Mouse (Mus musculus) kidney, embryonic 14.5 days (tissue): ENCODE results near the gene Skp2. TPM values are rescaled to one million over a fixed set of nuclear protein-coding genes. Genes with fewer than 3 reads are reported as not detected.
"Not testable (repeated sequence)": the region's sequence is repeated elsewhere in the genome, so short reads cannot be mapped to it uniquely, and the experiment has no call there.

Source experiments
- ATAC-seq: fragments of 200-750 bp; cut with Nextera tagmentation; 2 replicates; pipeline ENCODE4 v1.8.0; 2017; ENCODE audit warnings: moderate number of reproducible peaks, mild to moderate bottlenecking, moderate TSS enrichment, moderate library complexity; ENCODE audit not compliant: low FRiP score, low TSS enrichment
- H3K27ac ChIP-seq: fragments of 300-500 bp; sonication (generic); 2 replicates; pipeline ENCODE4 v1.5.1; 2014; ENCODE audit warnings: low read depth, mild to moderate bottlenecking, low read length, moderate library complexity, mixed read lengths
- H3K27me3 ChIP-seq: fragments of 300-500 bp; sonication (generic); 2 replicates; pipeline ENCODE4 v1.6.1; 2014; ENCODE audit warnings: mild to moderate bottlenecking, low read length; ENCODE audit not compliant: control insufficient read depth, insufficient read depth
- H3K36me3 ChIP-seq: fragments of 300-500 bp; sonication (generic); 2 replicates; pipeline ENCODE4 v1.6.1; 2014; ENCODE audit warnings: low read length, mixed read lengths; ENCODE audit not compliant: control insufficient read depth, insufficient read depth
- H3K4me1 ChIP-seq: fragments of 300-500 bp; sonication (generic); 2 replicates; pipeline ENCODE4 v1.6.1; 2014; ENCODE audit warnings: low read length, mixed read lengths; ENCODE audit not compliant: control insufficient read depth, insufficient read depth
- H3K4me2 ChIP-seq: fragments of 300-500 bp; sonication (generic); replicated peaks from 2 replicates; pipeline ENCODE4 v1.6.1; 2014; ENCODE audit warnings: low read depth, mild to moderate bottlenecking, low read length
- H3K4me3 ChIP-seq: fragments of 300-500 bp; sonication (generic); 2 replicates; pipeline ENCODE4 v1.5.1; 2014; ENCODE audit warnings: mild to moderate bottlenecking, low read length
- H3K9ac ChIP-seq: fragments of 300-500 bp; sonication (generic); 2 replicates; pipeline ENCODE4 v1.6.1; 2014; ENCODE audit warnings: low read depth, mild to moderate bottlenecking, low read length, moderate library complexity
- H3K9me3 ChIP-seq: fragments of 300-500 bp; sonication (generic); 2 replicates; pipeline ENCODE4 v1.6.1; 2016; ENCODE audit warnings: low read length; ENCODE audit not compliant: control insufficient read depth
- WGBS: fragments of 180-500 bp; shearing (Covaris S2); extraction: QIAGEN DNeasy Blood & Tissue Kit; methylation state at CpG from one replicate; pipeline ENCODE4 v1.1.7; 2014; 5-methylcytosine and 5-hydroxymethylcytosine counted together
- polyA plus RNA-seq: library from polyadenylated mRNA; unstranded; fragments of >200 nt; fragmentation: Nextera tagmentation; extraction: Ambion mirVana; gene quantifications from 2 replicates; pipeline ENCODE4 v1.2.1, GENCODE M21; 2014

The Skp2 gene
- polyA plus RNA-seq: 73.2 and 104 TPM in 2 replicates

- Histone ChIP-seq H3K36me3 (peaks cover 26% of the 10 kb centered on the region), H3K4me1 (no peaks in the 10 kb centered on the region)
Measured at GRCm38 (mm10) chr15:9155325-9155724, at the start of gene Skp2. Gene Skp2 (minus strand): TSS chr15:9155425.

GRCm38 (mm10) chr15:9198421-9198820 is 43.2 kb upstream of the Skp2 start:
- WGBS: 56% methylated on average over 6 of the region's 6 CpGs
- no peak for ATAC-seq
- no peaks in the 10 kb centered on the region for H3K27me3 ChIP-seq
- H3K4me1 ChIP-seq: no peaks in the 10 kb centered on the region
- H3K9me3 ChIP-seq: no peaks in the 10 kb centered on the region
- no peak overlapping the region for H3K4me3 ChIP-seq
- peaks cover 16% of the 10 kb centered on the region; the same call in 1 of the 2 replicates for H3K36me3 ChIP-seq
- H3K9ac ChIP-seq: no peak overlapping the region
- no peak overlapping the region for H3K4me2 ChIP-seq
- H3K27ac ChIP-seq: no peak overlapping the region

More at GRCm38 (mm10) chr15:9155325-9155724, at the start of gene Skp2:
- Histone ChIP-seq H3K4me3 (no peak within 1 kb of the TSS), H3K9ac (no peak within 1 kb of the TSS), H3K27ac (no peak within 1 kb of the TSS), H3K9me3 (no peaks in the 10 kb centered on the region), H3K4me2 (no peak within 1 kb of the TSS), H3K27me3 (no peaks in the 10 kb centered on the region)
- no peak for ATAC-seq

- not testable (repeated sequence) for H3K27me3 ChIP-seq, H3K9ac ChIP-seq, H3K4me2 ChIP-seq, H3K9me3 ChIP-seq, ATAC-seq, H3K4me3 ChIP-seq, H3K4me1 ChIP-seq, H3K27ac ChIP-seq
- peaks cover 30% of the 10 kb centered on the region; the same call in 1 of the 2 replicates for H3K36me3 ChIP-seq
Measured at GRCm38 (mm10) chr15:9192685-9193084, 37.5 kb upstream of the Skp2 start.

- H3K9ac ChIP-seq: no peak overlapping the region
- no peaks in the 10 kb centered on the region for H3K9me3 ChIP-seq
- no peaks in the 10 kb centered on the region for H3K4me1 ChIP-seq
- H3K36me3 ChIP-seq: peaks cover 33% of the 10 kb centered on the region; the same call in 1 of the 2 replicates
- H3K4me3 ChIP-seq: no peak overlapping the region
- ATAC-seq: no peak
- WGBS: 92% methylated on average over 2 of the region's 2 CpGs
- no peak overlapping the region for H3K4me2 ChIP-seq
- H3K27ac ChIP-seq: no peak overlapping the region
- H3K27me3 ChIP-seq: no peaks in the 10 kb centered on the region
Measured at GRCm38 (mm10) chr15:9189796-9190195, 34.6 kb upstream of the Skp2 start.

GRCm38 (mm10) chr15:9183995-9184394 is 28.8 kb upstream of the Skp2 start:
- Histone ChIP-seq H3K9me3 (no peaks in the 10 kb centered on the region), H3K4me2 (no peak overlapping the region), H3K4me1 (no peaks in the 10 kb centered on the region), H3K27me3 (no peaks in the 10 kb centered on the region), H3K36me3 (peaks cover 22% of the 10 kb centered on the region), H3K4me3 (no peak overlapping the region), H3K9ac (no peak overlapping the region), H3K27ac (no peak overlapping the region)
- no peak for ATAC-seq
- WGBS: 94% methylated on average over 5 of the region's 5 CpGs

- H3K4me1 ChIP-seq: no peaks in the 10 kb centered on the region
- H3K4me3 ChIP-seq: no peak overlapping the region
- ATAC-seq: no peak
- H3K27me3 ChIP-seq: no peaks in the 10 kb centered on the region
- no peaks in the 10 kb centered on the region for H3K9me3 ChIP-seq
- H3K4me2 ChIP-seq: no peak overlapping the region
- H3K9ac ChIP-seq: no peak overlapping the region
- H3K27ac ChIP-seq: no peak overlapping the region
- 95% methylated on average over 3 of the region's 3 CpGs for WGBS
- peaks cover 28% of the 10 kb centered on the region for H3K36me3 ChIP-seq
Measured at GRCm38 (mm10) chr15:9177038-9177437, 21.8 kb upstream of the Skp2 start.

GRCm38 (mm10) chr15:9164125-9164524 is 8.9 kb upstream of the Skp2 start:
- no peak for ATAC-seq
- H3K4me2 ChIP-seq: no peak overlapping the region
- 78% methylated on average over 6 of the region's 6 CpGs for WGBS
- no peaks in the 10 kb centered on the region for H3K9me3 ChIP-seq
- no peak overlapping the region for H3K9ac ChIP-seq
- H3K4me3 ChIP-seq: no peak overlapping the region
- no peaks in the 10 kb centered on the region for H3K27me3 ChIP-seq
- H3K27ac ChIP-seq: no peak overlapping the region
- no peaks in the 10 kb centered on the region for H3K4me1 ChIP-seq
- peaks cover 21% of the 10 kb centered on the region for H3K36me3 ChIP-seq

GRCm38 (mm10) chr15:9162557-9163070 is 7.4 kb upstream of the Skp2 start:
- Histone ChIP-seq H3K9me3 (no peaks in the 10 kb centered on the region), H3K4me2 (no peak overlapping the region), H3K9ac (no peak overlapping the region), H3K4me1 (no peaks in the 10 kb centered on the region), H3K27me3 (no peaks in the 10 kb centered on the region), H3K27ac (no peak overlapping the region), H3K4me3 (no peak overlapping the region), H3K36me3 (peaks cover 7% of the 10 kb centered on the region; the same call in 1 of the 2 replicates)
- 80% methylated on average over 4 of the region's 4 CpGs for WGBS
- no peak for ATAC-seq

GRCm38 (mm10) chr15:9140684-9141171 is 14.5 kb downstream of the Skp2 start:
- under 1% methylated on average over 35 of the region's 37 CpGs for WGBS

More at GRCm38 (mm10) chr15:9140684-9141171, 14.5 kb downstream of the Skp2 start:
- H3K36me3 ChIP-seq: peaks cover 24% of the 10 kb centered on the region
- H3K4me2 ChIP-seq: peak overlapping the region; percentile 52
- no peaks in the 10 kb centered on the region for H3K9me3 ChIP-seq
- H3K4me3 ChIP-seq: peak overlapping the region; percentile 75
- H3K4me1 ChIP-seq: peaks cover 11% of the 10 kb centered on the region; the same call in 1 of the 2 replicates
- peak overlapping the region; percentile 66 for H3K27ac ChIP-seq
- ATAC-seq: peak; percentile 91
- peak overlapping the region; percentile 76 for H3K9ac ChIP-seq
- no peaks in the 10 kb centered on the region for H3K27me3 ChIP-seq
